Mouse (Mus musculus) cerebellum, postnatal 14 days (tissue): ENCODE measurements at regions not wholly inside any gene's neighbourhood (a gene's known extent, or its start where the extent isn't known, plus 50 kb on each side); places are given as distances from the start of the nearest gene placed in this dataset.
"Not testable (repeated sequence)": the region's sequence is repeated elsewhere in the genome, so short reads cannot be mapped to it uniquely, and the experiment has no call there.

ENCODE experiments used
- DNase-seq, 2 experiments: peaks; one replicate each; pipeline ENCODE4 v3.0.0; 2021; ENCODE audit warnings: mixed read lengths in 2 of 2

DNA sequence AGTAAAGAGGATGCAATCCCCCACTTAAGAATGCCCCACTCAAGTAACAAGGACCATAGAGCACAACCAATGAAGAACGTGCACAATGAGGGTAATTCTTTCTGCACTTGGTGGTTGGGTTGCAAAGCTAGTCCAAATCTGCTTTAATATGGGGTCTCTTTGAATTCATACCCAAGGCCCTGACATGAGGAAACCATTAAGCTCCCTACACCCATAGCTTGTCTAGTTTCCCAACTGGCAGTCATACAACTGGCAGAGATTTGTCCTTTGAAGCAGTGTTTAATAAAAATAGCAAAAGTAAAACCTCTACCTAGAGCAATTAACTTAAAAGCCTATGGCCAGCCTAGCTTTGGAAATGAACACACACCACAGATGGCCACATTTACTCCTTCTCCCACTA lies 411.0 kb upstream of the Cdh5 start:
- DNase-seq: no peak

DNA sequence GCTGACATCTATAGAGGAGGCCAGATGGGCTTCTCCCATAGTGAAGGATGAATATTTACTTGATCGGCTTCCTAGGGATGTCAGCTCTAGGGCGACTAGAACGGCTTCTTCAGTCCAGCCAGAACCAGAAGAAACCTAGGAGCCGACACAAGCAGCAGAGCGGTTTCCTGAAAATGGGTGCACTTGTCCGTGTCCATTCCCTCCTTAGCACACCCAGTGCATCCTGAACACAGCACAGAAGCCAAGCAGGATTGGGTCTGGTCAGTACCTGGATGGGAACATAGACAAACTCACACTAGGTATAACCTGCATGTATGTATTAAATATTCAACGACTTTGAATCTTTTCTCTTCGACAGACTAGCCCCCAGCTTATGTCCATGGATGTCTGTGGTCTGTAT lies 407.9 kb upstream of the Cdh5 start:
- no peak for DNase-seq

DNA sequence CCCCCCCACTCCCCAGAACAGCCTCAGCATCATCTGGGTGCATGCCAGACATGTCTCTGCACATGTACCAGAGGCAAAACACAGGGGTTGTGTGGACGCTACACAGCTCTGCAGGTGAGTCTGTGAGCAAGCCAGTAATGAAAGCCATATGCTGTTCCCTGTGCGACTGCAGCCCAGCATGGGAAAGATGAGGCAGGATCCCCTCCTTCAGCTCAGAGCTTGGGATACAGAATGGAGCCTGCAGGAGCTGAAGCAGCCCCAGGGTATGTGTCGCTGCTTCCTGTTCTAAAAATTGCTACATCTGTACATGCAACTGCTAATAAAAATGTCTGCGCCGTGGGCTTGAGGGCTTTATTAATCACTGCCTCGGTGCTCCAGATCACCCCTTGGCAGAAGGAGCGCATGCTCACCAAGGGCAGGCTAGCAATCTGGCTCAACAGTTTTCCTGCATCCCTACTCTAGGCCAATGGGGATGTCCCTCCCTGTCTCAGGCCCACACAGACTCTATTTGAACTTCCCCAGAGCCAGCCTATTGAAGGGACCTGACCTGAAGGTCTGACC lies 407.0 kb upstream of the Cdh5 start:
- DNase-seq: no peak

GRCm38 (mm10) chr8:103699016-103699520 lies 402.4 kb upstream of the Cdh5 start:
- DNase-seq: no peak

GRCm38 (mm10) chr8:103702236-103702635 lies 399.2 kb upstream of the Cdh5 start:
- DNase-seq: no peak

DNA sequence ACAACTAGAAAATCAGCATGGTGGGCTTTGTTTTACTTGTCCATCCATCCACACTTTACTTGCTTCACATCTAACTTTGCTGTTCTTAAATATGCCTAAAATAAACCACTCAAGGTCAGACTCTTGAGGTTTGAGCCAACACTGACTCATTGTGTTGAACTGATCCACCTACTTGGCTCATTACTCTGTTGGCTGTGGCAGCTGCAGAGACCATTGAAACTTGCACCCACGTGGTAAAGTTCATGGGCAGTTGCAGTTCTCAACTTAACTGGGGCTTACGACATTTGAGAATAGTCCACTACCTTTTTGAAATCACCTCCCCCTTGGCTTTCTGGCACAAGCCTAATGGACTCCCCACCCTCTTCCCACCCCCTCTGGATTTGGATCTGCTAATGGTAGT lies 395.3 kb upstream of the Cdh5 start:
- DNase-seq: no peak

GRCm38 (mm10) chr8:103710871-103711270 lies 390.6 kb upstream of the Cdh5 start:
- DNase-seq: not testable (repeated sequence)

- DNase-seq: no peak
Measured at GRCm38 (mm10) chr8:103717723-103718122, 383.7 kb upstream of the Cdh5 start.

- no peak for DNase-seq
Measured at GRCm38 (mm10) chr8:103733466-103733865, 368.0 kb upstream of the Cdh5 start.

GRCm38 (mm10) chr8:103738330-103738729 lies 363.1 kb upstream of the Cdh5 start:
- DNase-seq: no peak

GRCm38 (mm10) chr8:103741395-103741794 lies 360.0 kb upstream of the Cdh5 start:
- no peak for DNase-seq

GRCm38 (mm10) chr8:103748734-103749133 lies 352.7 kb upstream of the Cdh5 start:
- no peak for DNase-seq

- DNase-seq: no peak
Measured at GRCm38 (mm10) chr8:103750278-103751097, 350.9 kb upstream of the Cdh5 start.

GRCm38 (mm10) chr8:103751161-103751560 lies 350.3 kb upstream of the Cdh5 start:
- no peak for DNase-seq

- no peak for DNase-seq
Measured at GRCm38 (mm10) chr8:103763821-103764220, 337.6 kb upstream of the Cdh5 start.

DNA sequence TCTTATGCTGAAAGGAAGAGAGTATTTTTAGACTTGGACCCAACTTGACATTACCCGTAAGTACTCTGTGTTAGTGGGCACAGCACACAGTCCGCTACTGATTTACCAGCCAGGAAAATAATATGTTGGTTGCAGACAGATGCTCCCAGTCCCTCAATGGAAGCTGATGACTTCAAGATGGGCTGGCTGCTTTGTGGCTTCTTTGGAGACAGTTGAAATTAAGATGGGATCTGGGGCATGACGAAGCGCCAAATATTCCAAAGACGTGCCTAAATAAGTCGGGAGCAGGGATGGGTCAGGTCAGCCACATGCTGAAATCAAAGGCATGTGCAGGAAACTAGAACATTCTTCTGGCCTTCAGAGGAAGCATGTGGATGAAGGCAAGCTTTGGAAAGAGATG lies 321.8 kb upstream of the Cdh5 start:
- DNase-seq: no peak

GRCm38 (mm10) chr8:103788308-103788707 lies 313.1 kb upstream of the Cdh5 start:
- DNase-seq: no peak

DNA sequence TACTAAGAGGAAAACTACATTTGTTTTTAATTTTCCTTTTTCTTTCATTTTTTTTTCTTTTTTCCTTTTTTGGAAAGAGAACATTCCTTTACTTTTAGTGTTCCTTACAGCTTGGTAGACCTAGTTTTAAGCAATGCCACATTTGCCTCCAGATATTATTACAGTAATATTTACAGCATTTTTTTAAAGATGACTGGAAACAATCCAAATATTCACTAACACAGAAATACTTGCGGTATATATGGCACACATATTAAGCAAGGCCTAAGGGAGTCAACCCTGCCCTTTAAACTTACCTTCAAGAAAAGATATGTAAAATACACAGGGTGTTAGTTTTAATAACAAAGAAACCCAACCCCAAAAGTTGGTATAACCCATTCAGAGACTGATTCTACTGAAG lies 308.1 kb upstream of the Cdh5 start:
- no peak for DNase-seq

DNA sequence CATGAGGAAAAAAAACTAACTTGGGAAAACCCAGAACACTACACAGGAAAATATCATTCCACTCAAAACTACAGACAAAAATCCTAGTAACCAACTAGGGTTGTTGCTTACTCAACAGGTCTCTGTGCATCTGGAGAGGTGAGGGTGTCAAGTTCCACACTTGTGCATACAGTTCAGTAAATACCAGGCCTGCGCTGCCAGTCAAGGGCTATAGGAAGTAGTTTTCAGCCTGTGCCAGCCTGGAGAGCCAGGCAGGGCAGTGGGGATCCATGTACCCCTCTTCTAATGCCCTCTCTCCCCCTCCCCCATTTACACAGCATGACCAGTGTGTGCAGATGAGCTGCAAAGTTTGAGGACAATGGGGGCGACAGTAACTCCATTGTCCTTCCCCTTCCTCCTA lies 302.8 kb upstream of the Cdh5 start:
- not testable (repeated sequence) for DNase-seq

GRCm38 (mm10) chr8:103808171-103808570 lies 293.3 kb upstream of the Cdh5 start:
- DNase-seq: no peak

DNA sequence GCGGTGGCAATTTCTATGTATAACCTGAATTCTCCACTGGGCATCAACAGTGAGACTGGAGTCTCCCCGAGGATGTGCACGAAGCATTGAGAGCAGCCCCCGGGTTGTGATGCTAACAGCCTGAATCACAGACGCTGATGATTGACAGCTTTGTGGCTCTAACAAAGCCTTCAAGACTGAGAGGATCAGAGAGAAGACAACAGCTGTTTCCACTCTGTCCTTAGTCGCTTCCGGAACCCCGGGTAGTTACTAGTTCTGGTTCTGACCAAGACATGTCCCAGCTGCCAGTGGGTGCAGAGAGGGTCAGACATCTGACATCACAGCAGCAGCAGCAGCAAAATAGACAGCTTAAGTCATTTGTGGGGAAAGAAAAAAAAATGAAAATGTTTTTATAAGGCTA lies 292.8 kb upstream of the Cdh5 start:
- no peak for DNase-seq

DNA sequence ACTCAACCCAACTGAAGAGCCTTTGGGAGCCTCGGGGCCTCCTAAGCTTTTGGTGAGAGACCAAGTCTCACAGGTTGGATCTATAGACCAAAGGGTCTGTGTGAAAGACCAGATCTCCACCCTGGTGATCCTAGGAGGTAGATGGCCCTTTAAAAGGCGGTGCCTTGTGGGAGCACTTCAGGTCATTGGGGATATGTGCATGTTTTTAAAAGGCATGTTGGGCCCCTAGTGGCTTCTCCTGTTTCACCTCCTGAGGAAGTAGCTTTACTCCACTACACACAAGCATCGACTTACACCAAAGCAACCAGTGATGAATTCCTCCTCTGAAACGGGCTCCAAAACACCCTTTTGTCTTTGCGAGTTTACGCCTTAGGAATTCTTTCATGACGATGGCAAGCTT lies 292.3 kb upstream of the Cdh5 start:
- no peak for DNase-seq

- DNase-seq: peak; percentile 43 to 51
Measured at GRCm38 (mm10) chr8:103813954-103814591, 287.4 kb upstream of the Cdh5 start.
